Mouse (Mus musculus): ENCODE measurements around the gene Klhl8.

DNA sequence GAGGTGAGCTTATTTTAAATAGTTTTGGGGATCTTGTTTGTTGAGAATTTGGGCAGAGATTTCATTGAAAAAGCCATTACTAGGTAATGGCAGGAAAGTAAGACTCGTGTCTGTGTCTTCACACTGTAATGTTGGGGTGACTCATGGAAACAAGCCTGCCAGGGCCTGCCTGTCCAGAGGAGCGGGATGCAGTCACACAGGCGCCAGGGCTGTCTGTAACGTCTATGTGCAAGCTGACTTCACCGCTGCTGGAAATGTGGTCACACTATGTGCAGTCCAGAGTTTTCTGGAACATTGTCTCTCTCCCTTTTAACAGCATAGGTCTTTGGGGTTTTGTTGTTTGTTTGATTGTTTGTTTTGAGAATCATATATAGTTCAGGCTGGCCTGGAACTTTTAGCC is 88.1 kb downstream of the Klhl8 start:
- no peak for TF ChIP-seq CTCF (IDR thresholded peaks at IDR 0.05; ENCODE audit: control insufficient read depth, insufficient read depth, low read length)
- no peak for TF ChIP-seq POLR2A (IDR thresholded peaks at IDR 0.05; ENCODE audit: borderline replicate concordance, control insufficient read depth, low read depth, low read length)
